Mouse (Mus musculus): ENCODE results near the gene Gm10188.

Gene Gm10188

DNA sequence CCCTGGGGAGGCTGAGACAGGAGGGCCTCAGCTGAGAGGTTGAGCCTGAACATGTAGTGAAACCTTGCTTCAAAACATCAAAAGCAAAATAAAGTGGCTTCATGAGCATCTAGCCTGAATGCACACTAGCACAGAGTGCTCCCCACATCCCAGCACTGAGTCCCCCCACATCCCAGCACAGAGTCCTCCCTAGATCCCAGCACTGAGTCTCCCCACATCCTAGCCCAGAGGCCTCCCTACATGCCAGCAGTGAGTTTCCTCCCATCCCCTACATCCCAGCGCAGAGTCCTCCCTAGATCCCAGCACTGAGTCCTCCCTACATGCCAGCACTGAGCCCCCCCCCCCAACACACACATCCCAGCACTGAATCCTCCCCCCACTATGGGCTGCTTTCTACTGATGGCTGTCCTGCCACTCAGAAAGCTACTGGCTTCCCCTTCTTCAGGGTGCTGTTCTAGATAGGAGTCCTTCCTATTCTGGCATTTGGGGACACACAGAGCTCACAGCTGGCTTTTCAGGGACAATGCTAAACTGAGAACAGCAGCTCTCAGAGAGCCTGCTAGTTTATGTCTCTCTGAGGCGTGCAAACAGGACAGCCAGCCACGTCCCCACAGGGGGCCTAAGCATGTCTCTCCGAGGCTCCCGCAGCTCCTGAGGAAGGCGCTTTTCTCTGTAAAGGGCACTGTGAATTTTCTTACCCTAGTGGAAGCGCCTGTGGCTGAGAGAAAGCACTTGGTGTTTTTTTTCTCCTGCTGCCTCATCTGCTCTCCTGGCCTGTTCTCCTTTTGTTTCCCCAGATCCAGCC lies 2.1 kb upstream of the Gm10188 start:
- in situ Hi-C loops (cut with MboI; ENCODE audit: unreplicated experiment in 2 of 2) = loop anchor here in 1 of 2 experiments (10.0 kb wide), 2 partner anchors 67 to 123 kb away; no protein-coding TSS in a partner anchor

DNA sequence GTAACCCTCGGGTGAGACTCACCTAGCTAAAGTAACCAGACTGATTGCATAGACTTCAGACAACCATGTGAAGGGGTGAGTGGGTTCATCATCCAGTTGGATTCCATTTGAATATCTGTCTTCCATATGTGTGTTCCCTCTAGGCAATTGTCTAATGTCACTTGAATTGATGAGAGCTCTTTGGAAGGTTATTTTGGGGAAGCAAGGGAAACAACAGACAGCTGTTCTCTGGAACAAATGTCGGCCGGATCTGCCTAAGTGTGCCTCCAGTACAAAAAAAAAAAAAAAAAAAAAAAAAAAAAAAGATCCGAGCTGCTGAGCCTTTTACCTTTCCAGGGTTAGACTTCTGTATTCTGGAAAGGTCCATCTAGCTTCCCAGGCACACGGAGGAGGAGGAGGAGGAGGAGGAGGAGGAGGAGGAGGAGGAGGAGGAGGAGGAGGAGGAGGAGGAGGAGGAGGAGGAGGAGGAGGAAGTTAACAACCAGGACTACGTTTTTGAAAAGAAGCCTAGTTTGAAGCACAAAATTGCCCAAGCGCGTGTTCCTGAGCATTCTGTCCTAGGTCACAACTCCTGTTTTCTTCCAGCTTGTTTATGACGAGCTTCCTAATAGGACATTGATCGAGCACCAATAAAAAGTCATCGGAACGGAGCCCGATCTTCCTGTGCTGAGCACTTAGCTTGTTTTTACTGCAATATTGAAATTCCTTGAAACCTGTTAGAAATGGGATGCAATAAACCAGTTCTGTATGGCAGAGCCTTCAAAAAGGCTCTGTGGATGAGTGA lies 3.1 kb downstream of the Gm10188 start:
- in situ Hi-C loops (cut with MboI; ENCODE audit: unreplicated experiment in 2 of 2) = no loop called here

DNA sequence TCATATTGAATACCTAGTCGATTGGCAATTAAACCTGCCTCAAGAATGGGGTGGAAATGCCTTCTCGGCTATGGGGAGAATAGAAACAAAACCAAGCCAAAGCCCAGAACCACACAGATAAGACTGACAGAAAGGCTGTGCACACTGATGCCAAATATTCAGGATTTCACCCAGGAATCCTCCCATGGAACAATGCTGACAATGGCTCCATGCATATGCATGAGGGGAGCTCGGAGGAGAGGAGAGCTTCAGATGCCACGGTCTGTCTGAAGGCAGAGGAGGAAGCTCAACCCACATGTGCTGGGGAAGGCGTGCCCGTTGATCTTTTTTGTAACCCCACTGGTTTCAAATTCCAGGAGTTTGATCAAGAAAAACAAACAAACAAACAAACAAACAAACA lies 7.4 kb downstream of the Gm10188 start:
- in situ Hi-C loops (cut with MboI; ENCODE audit: unreplicated experiment in 2 of 2) = no loop called here

DNA sequence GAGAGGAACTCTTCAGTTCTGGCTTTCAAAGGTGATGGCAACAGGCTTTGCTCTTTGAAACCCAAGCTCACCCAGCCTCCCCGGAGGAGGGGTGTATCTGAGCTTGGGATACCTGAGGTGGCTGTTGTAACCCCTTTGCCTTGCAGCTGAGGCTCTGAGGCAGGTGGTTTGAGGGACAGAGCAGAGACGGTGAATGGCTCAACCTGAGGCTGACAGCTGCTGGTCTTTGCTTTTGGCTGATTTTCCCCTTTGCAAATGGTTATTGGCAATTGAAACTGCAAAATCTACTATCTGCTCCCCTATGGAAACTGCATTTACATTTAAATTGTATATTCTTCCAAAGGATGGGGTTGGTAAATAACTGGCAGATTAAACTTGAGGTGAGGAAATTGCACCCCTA lies 7.9 kb downstream of the Gm10188 start:
- in situ Hi-C loops (cut with MboI; ENCODE audit: unreplicated experiment in 2 of 2) = no loop called here

DNA sequence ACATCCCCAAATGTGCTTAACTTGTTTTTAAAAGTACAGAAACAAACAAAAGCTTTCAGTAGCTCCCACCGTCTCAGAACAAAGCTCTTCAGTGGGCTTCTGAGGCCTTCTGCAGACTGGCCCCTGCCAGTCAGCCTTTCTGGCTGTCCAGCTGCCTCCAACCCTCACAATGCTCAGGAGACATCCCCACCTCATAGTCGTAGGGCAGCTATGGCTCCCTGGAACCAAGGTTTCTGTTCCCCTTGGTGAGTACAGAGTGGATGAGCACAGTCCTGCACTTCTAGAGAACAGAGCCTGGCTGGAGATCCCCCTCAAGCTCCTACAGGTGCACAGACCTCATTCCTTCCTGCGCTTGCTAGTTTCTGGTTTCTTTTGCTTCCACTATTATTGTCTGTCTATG lies 13.3 kb downstream of the Gm10188 start:
- in situ Hi-C loops (cut with MboI; ENCODE audit: unreplicated experiment in 2 of 2) = no loop called here

DNA sequence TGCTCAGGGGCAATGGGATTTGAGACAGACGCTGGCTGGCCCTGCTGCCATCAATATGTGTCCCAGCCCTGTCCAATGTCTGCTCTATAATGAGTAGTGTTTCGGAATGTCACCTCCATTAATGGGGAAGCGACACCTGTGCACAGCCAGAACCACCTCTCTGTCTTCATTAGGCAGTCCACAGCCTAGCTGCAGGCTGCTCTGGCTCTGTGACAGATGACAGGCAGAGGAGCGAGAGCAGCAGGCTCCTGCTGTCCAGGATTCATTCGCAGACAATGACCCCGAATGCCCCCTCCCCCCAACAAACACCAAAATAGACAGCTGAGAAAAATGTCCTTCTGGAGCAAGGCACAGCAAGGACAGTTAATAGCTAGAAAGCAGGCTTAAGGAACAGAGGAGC lies 16.5 kb downstream of the Gm10188 start:
- in situ Hi-C loops (cut with MboI; ENCODE audit: unreplicated experiment in 2 of 2) = no loop called here

DNA sequence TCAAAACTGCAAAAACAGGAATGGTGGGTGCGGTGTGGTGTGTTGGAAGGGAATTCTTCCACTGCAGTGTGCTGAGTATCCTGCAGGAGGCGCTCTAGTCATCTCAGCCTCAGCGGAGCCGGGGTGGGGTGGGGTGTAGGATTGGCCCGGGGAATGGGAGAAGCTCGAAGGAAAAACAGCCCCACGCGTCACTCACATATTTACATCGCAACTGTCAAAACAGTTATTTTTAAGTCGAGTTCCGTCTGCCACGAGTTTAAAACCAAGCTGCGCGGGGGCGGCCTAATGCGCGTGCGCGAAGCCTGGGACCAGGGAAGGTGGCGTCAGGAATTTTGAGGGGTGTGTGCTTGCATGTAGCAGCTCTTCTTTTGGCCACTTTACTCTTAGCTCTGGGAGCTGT lies 17.3 kb downstream of the Gm10188 start:
- in situ Hi-C loops (cut with MboI; ENCODE audit: unreplicated experiment in 2 of 2) = no loop called here

DNA sequence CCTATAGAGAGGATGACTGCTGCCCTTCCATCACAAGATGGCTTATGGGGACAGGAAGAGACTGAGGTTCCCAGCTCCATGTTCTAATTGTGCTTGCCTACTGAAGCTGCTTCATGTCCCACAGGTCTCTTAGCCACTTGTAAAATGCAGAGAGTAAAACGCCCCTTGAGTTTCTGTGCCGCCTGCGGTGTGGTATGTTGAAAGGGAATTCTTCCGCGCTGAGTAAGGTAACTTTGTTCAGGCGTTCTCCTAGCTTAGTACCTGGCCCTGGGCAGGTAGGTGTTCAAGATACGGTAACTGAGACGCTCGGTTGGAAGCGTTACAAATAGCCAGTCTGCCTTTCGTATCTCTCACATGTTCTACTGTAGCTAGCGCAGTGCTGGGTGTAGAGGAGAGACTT lies 17.9 kb downstream of the Gm10188 start:
- in situ Hi-C loops (cut with MboI; ENCODE audit: unreplicated experiment in 2 of 2) = no loop called here

DNA sequence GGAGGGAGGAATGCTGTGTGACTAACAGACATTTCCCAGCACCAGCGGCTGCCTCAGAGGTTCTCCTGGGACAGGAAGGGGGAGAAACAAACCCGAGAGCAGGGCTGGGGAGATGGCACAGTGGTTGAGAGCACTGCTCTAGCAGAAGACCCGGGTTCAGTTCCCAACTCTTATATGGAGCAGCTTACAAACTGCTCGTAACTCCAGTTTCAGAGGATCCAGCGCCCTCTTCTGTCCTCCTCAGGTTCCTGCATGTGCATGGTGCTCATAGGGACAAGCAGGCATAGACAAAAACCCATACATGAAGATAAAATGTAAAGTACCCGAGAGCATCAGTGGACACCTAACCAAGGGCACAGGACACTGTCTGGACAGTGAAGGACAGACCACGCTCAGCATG lies 18.6 kb downstream of the Gm10188 start:
- in situ Hi-C loops (cut with MboI; ENCODE audit: unreplicated experiment in 2 of 2) = no loop called here

DNA sequence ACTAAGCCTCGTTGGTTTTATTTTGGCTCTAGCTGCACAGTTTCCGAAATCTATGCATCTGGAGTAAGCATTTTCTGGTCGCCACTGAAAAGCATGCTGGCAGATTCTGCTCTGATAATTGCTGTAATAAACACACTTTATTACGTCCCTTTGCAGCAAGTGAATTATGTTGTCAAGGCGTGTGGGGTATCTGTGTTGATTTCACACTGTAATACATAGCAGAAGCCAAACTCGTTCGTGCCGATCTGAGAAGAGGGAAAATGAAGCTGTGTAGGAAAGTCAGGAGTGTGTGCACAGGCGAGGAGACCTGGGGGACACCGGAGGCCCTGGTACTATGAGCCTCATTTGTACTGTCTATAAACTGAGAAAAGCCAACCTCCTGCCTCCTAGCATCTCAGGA lies 20.2 kb downstream of the Gm10188 start:
- in situ Hi-C loops (cut with MboI; ENCODE audit: unreplicated experiment in 2 of 2) = no loop called here

DNA sequence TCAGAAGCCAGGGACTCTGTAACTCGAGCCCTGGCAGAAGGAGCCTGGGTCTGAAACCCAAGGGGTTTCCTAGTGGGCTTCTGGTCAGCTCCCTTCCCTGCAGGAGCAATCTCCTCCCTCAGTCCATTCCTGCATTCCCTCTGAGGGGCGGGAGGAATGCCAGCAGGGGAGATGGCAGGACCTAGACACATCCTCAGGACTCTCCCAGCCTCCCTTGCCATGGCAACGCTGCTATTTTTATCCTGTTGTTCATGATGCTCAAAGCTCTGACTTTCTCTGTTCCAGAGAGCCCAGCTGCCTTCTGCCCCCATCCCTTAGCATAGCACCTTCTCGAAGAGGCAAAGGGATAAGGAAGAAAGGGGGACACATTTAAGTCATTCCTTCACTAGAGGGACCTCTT lies 21.4 kb downstream of the Gm10188 start:
- in situ Hi-C loops (cut with MboI; ENCODE audit: unreplicated experiment in 2 of 2) = no loop called here

DNA sequence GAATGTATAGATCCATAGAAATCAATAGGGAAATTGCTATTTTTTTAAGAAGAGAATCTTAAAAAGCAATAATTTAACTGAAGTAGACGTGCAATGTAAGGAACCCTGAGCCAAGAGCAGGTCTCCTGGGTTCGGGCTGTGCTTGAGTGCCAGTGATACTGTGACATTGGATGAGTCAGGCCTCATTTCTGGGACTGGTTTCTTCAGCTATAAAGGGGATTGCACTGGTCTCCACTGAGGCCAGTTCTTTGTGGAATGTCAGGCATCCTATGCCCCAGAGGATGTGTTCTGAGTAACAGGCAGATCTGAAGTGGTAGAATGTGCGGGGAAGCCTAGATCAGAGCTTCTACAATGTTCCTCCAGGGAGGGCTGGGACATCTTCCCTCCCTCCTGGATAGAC lies 22.7 kb downstream of the Gm10188 start:
- in situ Hi-C loops (cut with MboI; ENCODE audit: unreplicated experiment in 2 of 2) = no loop called here

DNA sequence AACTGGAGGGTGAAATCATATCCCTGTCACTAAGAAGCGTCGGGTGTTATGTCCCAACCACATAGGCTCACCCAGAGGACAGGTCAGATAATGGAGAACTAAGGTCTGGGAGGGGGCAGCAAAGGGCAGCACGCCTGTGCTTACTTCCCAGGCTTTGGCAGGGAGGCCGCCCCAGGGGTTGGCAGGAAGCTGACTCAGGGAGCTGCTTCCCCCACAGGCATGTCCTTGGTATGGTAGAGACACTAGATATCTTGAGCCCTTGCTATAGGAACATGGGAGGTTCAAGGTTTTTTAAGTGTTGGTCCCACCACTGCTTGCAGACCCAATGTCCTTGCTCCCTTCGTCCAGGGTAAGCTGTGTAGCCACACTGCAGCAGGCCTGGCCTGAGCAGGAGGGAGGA lies 23.6 kb downstream of the Gm10188 start:
- in situ Hi-C loops (cut with MboI; ENCODE audit: unreplicated experiment in 2 of 2) = no loop called here

DNA sequence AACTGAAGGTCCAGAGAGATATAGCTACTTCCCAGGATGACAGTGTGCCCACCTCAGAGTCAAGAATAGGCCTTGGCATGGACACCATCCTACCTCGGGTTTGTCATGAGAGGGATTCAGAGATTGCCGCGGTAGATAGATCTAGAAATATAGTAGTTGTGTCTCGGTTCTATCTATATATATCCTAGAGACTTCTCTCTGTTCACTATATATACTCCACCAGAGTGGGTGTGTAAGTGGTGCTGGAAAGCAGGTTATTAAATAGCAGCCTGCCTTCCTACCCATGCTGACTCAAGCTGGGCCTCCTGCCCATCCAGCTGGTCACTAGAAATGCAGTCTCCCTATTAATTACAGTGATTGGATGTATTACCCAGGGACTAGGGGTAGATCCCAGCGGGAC lies 26.8 kb downstream of the Gm10188 start:
- in situ Hi-C loops (cut with MboI; ENCODE audit: unreplicated experiment in 2 of 2) = no loop called here

DNA sequence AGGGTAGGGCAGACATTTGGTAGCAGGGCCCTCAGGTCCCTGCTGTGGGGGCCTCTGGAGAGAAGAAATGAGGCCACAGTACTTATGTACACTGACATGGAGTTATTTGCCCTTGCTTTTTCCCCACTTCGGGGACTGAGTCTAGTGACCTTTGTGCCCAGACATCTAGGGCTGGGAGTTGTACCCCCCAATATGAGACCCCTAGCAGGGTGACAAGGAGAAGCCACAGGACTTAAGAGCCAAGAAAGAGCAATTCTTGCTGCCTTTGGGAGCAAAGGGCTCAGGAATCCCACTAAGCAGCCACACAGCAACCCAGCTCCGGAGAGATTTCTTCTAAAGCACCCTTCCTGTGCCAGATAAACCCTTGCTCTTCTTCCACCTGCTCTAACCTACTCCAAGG lies 27.6 kb downstream of the Gm10188 start:
- in situ Hi-C loops (cut with MboI; ENCODE audit: unreplicated experiment in 2 of 2) = no loop called here

DNA sequence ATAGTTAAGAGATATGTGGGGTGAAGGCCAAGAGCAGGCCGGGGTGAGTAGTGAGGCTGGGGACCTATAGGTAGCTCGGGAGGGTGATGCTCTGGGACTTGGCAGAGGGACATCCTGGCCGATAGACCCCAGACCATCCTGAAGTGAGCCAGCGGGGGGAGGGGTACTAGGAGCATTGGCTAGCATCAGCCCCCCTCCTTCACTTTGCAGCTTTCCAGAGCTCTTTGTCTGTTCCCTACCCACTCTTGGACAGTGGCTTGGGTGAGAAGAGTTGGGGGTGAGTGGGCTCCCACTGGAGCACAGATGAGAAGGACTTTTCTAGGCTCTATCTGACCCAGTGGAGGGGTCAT lies 28.1 kb downstream of the Gm10188 start:
- in situ Hi-C loops (cut with MboI; ENCODE audit: unreplicated experiment in 2 of 2) = no loop called here

DNA sequence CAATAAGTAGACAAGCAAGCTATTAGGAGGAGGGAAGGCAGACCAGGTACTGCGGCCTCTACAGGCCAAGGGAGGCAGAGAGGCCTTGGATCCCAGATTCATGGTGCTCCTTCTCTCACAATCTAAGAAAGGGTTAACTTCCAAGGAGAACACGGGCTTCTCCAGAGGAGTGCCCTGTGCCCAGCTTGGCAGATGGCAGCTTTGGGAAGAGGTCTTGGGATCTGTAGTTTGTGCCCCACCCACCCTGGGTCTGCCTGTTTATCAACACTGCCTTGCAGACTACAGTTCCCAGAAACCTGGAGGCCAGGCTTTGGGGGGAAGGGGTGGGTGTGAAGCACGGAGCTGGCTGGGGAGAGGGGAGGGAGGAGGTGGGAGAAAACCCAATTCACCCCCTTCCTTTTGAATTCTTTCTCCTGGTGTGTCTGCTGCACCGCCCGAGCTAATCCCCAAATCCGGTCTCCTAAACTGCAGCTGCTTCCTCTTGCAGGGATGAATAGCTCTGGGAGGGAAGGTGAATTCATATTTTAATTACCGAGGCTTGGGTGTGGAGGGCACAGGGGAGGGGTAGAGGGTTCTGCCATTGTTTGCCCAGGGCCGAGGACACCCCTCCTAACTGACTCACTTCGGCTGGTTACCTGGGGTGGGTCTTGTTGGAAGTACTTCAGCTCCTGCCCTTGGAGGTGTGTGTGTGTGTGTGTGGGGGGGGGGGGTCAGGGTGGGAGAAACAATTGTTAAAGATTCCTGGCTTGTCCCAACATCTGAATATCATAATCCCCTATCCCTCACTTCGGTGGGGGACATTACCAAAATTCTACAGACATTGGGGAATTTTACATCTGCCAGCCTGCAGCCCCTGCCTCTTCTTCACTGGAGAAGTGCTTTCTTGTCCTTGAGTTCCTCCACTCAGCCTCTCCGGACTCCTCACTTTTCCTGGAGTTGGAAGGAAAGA lies 28.7 kb downstream of the Gm10188 start:
- in situ Hi-C loops (cut with MboI; ENCODE audit: unreplicated experiment in 2 of 2) = no loop called here

DNA sequence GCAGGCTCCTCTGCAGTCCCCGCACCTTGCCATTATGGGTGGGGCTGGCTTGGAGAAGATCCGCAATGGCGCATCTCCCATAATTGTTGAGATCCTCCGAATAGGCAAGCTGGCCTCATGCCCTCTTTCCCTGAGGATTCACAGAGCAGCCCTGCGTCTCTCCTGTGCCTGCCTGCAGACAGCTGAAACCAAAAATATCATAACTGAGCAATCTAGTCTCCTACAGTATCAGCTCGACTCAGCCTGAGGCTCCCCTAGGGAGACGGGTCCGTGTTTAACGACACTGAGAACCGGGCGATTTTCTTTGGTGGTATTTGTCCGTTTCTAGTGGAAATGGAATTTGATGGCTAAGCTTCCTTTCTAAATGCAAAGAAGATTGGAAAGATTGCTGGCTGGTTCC lies 29.6 kb downstream of the Gm10188 start:
- in situ Hi-C loops (cut with MboI; ENCODE audit: unreplicated experiment in 2 of 2) = no loop called here

DNA sequence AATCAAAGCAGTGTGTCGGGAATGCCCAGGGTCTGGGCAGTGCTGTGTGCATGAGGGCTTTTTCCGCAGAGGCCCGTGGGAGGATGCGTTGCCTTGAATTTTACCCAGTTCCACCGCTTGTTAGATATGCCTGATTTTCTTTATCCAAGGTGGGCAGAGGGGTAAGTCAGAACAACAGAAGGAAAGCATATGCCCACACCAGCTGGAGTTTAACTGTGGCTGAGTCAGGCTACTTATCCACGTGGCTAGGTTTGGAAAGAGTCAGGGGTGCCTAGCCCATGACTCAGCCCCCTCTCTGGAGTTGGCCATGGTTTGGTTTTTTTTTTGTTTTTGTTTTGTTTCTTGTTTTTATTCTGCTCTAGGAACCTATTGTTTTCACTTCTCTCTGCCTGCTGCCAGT lies 30.3 kb downstream of the Gm10188 start:
- in situ Hi-C loops (cut with MboI; ENCODE audit: unreplicated experiment in 2 of 2) = no loop called here

DNA sequence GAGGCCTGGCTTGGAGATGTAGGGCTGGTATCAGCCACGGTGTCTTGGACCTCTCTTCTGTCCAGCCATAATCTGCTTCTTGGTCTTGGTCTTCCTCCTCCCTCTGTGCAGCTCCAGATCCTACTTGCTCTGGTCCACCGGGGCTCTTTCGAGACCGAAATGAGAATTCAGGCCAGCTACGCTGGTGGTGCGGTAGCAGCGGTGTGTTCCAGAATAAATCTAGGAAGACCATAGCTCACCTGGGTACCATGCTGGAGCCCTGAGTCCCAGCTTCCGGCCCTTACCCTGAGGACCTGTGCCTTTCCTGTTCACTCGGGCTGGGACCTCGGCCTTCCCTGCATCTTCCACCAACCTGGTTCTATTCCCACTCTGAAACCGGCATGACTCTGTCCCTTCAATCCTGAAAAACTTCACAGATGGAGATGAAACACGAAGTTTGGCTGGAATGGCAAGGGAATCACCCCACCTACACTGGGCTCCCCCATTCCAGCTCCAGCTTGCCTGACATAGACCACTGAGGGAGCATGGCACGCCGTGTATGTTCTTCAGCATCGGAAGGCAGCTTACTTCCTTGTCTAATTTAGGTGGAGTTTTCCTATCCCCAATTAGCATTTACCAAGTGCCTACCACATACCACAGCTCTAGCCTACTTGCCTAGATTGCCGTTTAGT lies 31.0 kb downstream of the Gm10188 start:
- in situ Hi-C loops (cut with MboI; ENCODE audit: unreplicated experiment in 2 of 2) = no loop called here

DNA sequence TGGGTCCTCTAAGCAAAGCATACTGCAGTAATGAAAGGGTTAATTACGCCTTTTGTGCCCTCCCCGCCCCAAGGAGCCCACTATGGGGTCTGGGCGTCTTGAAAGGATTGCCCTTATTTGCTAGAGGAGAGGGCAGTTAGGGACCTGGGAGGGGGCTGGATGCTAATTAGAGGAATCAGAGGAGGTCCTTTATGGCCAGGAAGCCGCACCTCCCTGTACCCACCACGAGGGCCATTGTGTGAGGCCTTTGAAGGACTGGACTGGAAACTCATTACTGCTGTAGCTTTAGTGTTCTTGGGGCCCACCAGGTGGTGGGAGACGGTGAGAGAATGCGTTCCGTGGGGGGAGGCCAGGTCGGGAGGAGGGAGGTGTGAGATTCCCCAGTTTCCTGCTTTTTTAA lies 31.9 kb downstream of the Gm10188 start:
- in situ Hi-C loops (cut with MboI; ENCODE audit: unreplicated experiment in 2 of 2) = no loop called here

Data from v-Abl transformed pro-B cells (cell line).